ENCODE assay signal across 24 mouse cellular contexts in the genomic region with DNA sequence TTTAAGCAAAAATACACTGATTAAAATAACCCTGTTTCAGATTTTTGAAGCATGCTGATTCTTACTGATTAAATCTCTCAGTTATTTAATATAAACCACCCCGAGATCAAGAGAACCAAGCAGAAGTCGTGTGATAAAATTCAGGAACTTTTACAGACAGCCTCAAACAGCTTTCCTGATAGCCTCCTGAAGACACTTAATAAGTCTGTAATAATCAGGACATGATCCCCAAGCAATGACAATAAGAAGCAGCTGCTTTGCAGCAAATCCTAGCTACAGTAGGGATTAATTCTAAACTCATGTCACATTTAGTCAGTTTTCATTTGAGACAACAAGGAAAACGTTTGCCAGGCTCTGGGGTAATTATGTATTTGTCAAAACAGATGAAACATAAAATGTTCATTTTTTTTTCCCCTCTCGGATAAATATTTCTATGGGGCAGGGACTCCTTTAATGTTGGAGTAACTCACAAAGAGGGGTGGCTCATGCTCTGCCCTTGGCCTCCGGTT.
"Had no signal": no experiment of that assay in that cellular context is flagged by ENCODE, and none has a peak within 500 bp of the region (broad histone marks: within the 10 kb centered on the region; RNA-seq: fewer than 3 reads in every experiment).

No protein-coding gene starts in this region.

- ATAC-seq: hindbrain, postnatal 0 days; intestine, embryonic 16.5 days had no signal

- H3K4me3 ChIP-seq: heart, adult 2 months; heart, embryonic 13.5 days; heart, embryonic 15.5 days; hindbrain, embryonic 13.5 days; hindbrain, embryonic 15.5 days; kidney, embryonic 15.5 days; limb, embryonic 13.5 days had no signal

- H3K27ac ChIP-seq: heart, adult 2 months; heart, embryonic 13.5 days; heart, embryonic 15.5 days; hindbrain, embryonic 13.5 days; hindbrain, embryonic 15.5 days; hindbrain, postnatal 0 days; kidney, embryonic 15.5 days; kidney, postnatal 0 days; limb, embryonic 13.5 days had no signal

- H3K9me3 ChIP-seq: heart, embryonic 13.5 days; heart, embryonic 15.5 days; hindbrain, embryonic 13.5 days; hindbrain, embryonic 15.5 days; kidney, embryonic 15.5 days; limb, embryonic 13.5 days had no signal

- H3K4me2 ChIP-seq: heart, embryonic 11.5 days; heart, embryonic 13.5 days; heart, embryonic 15.5 days; hindbrain, embryonic 13.5 days; hindbrain, embryonic 15.5 days; kidney, embryonic 15.5 days; limb, embryonic 13.5 days had no signal

- H3K36me3 ChIP-seq: heart, embryonic 13.5 days; heart, embryonic 15.5 days; hindbrain, embryonic 13.5 days; hindbrain, embryonic 15.5 days; kidney, embryonic 15.5 days; limb, embryonic 13.5 days had no signal

- H3K9ac ChIP-seq: heart, embryonic 13.5 days; heart, embryonic 15.5 days; hindbrain, embryonic 13.5 days; hindbrain, embryonic 15.5 days; kidney, embryonic 15.5 days; limb, embryonic 13.5 days had no signal

- H3K4me1 ChIP-seq: heart, embryonic 13.5 days; heart, embryonic 15.5 days; hindbrain, embryonic 13.5 days; hindbrain, embryonic 15.5 days; kidney, embryonic 15.5 days; limb, embryonic 13.5 days had no signal

- H3K27me3 ChIP-seq: heart, embryonic 13.5 days; heart, embryonic 15.5 days; hindbrain, embryonic 13.5 days; hindbrain, embryonic 15.5 days; limb, embryonic 13.5 days had no signal

- DNase-seq: gastrocnemius, postnatal 14 days; gastrocnemius, postnatal 36 days; heart, adult 11 months; heart, adult 2 months; heart, postnatal 14 days; heart, postnatal 36 days; kidney, adult 11 months; kidney, adult 2 months; kidney, adult 9 months; kidney, postnatal 14 days; kidney, postnatal 36 days; layer of hippocampus, adult 9-11 months; layer of hippocampus, postnatal 36 days; left cerebral cortex, postnatal 4 days had no signal
